Mouse (Mus musculus) right cerebral cortex, postnatal 14 days (tissue): ENCODE measurements around the gene Adgrf5.
"Not testable (repeated sequence)": the region's sequence is repeated elsewhere in the genome, so short reads cannot be mapped to it uniquely, and the experiment has no call there.

Source experiments
- DNase-seq: peaks from one replicate; pipeline ENCODE4 v3.0.0; 2022

Gene Adgrf5

GRCm38 (mm10) chr17:43359826-43360619, at the start of gene Adgrf5:
Gene Adgrf5 (plus strand): TSS chr17:43360451.
- DNase-seq = no peak

DNA sequence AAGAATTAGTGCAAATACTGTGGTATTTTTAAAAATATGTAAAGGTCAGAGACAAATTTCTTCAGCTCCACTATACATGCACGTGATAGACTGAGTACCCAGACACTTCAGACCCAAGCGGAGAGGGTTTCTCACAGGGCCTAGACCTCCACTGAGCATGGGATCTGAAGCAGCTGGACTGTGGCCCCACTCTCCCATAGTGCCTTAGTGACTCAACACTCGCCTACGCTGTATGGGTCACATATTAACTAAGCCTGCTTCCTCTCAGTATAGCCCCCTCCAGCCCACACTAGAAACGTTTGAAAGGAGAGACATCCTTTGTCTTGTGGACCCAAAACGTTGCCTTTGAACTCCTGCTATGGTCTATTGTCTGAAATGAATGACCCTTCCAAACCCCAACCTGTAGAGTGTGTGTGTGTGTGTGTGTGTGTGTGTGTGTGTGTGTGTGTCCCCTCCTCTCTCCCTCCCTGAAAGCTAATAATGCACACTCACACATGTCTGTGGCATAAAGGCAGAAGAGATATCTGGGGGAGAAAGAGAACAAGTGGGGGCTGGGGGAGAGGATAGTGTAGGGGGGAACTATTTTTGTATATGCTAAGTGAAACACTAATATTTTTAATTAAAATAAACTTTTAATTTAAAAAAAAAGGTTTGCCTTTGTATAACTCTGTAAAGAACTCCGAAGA, 34.1 kb upstream of the Adgrf5 start:
- DNase-seq = no peak

DNA sequence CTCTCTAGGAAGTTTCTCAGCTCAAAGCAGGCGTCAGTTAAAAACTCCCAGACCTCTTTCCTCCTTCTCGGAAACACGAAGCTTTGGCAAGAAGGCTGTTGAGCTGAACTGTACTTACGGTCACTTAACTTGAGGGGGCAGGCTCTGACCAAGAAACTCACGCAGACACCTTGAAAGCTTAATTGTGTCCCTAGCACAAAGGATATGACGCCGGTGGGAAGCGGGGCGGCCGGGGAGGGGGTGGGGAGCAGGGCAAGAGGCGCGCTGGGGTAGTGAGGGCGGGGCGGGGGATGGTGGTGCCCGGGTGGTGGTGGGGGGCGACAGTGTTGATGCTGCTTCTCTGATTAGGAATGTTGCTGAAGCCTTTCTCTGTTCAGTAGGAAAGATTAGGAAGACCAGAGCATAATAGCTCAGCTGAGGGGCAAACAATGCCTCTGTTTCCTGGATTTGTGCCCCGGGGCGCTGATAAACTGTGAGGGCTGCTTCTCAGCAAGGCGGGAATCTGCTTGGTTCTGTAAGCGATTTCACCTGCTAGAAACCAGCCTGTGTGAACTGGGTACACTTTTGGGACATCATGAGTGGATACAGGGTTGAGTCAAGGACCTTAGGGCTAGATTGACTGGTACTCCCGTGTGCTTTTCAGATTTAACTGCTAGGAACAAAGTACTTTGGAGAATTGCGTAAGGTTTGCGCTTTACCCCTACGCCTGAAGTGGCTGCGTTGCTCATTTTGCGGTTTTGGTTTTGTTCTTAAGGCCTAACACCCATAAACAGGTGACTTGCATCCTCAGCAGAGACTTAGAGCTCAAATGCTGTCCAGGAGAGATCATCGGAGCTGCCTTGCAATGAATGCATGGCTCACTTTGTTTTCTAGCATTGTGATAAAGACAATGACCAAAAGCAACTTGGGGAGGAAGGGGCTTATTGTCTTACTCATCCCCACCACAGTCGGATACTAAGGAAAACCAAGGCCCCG, 33.2 kb upstream of the Adgrf5 start:
- no peak for DNase-seq

DNA sequence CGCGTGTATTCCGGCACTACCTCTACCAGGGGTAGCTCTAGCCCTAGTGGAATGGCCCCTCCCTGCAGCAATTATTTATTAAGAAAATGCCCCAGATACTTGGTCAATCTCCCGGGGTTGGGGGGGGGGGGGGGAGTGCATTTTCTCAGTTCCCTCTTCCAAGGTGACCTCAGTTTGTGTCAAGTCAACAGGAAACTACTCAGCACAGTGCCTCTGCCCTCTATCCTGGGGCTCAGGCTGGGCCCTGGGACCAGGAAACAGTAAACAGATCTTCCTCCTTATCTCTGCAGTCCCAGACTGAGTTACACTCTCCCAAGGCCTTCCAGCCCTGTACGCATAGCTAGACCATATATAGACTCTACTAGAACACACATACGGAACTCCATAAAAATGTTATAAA, 32.4 kb upstream of the Adgrf5 start:
- DNase-seq = no peak

GRCm38 (mm10) chr17:43329216-43329615, 31.0 kb upstream of the Adgrf5 start:
- no peak for DNase-seq

DNA sequence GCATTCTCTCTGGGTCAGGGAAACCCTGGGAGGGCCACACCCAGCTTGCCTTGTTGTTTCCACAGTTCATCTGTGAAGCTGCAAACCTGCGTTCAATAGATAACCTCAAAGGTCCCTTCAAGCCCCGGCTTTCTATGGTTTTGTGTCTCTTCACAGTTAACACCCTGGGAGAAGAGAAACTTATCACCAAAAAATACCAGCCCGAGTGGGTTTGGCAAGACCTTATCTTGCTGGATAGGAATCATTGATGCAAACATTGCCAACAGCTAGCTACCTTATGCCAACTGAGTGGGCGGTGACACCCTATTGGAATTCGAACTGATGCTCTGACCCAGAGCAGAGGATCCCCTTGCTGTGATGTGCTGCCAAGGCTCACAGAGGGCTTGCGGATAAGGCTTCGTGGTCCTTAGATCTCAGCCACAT, 30.5 kb upstream of the Adgrf5 start:
- no peak for DNase-seq

GRCm38 (mm10) chr17:43332686-43333085, 27.6 kb upstream of the Adgrf5 start:
- no peak for DNase-seq

DNA sequence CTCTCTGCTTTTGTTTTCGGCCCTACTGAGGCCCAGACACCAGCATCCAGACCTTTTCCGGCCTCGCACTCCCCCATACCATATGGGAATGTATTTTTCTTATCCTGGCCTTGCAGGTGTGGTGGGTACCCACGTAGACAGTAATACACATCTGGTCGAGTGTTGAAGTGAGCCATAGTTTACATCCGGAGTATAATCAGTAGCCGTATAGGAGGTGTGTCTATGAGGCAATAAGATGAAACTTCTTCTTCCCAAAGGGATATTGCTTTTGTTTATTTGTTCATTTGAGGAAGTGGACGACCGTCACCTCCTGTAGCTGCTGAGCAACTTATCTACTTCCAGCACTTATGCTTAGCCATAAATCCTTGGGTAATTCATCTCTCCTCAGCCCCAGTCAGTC, 26.2 kb upstream of the Adgrf5 start:
- DNase-seq = no peak

DNA sequence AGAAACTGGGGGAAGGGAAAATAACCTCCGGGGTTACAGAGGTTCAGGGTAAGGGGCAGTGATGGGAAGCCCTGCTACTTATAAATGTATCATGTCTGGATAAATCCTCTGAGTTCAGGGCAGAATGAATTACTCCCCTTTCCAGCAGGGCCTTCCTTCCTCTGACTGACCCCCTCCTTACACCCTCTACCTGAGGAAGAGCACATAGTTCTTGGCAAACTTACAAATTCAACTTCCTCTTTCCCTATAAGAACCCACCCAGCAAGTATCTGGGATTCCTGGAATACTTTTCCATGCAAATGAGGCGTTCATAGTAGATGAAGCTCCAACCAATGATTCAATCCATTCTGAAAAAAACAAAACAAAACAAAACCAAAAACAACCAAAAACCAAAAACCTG, 22.6 kb upstream of the Adgrf5 start:
- no peak for DNase-seq

DNA sequence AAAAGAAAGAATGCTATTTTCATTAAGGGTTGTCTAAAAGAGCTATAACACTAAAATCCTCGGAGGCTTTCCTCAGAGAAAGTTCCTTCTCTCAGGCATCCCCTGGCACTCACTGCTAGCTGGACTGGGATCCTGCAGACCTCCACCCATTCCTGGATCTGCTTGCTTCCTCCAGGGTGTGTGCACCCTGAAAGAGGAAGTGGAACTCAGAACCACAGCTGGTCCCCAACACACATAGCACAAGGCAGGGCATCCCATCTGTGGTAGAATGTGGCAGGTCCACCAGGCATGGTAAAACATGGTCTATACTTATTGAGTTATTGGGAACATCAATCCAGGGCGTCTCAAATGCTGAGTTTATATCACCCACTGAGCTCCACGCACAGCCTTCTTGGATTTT, 22.0 kb upstream of the Adgrf5 start:
- no peak for DNase-seq

DNA sequence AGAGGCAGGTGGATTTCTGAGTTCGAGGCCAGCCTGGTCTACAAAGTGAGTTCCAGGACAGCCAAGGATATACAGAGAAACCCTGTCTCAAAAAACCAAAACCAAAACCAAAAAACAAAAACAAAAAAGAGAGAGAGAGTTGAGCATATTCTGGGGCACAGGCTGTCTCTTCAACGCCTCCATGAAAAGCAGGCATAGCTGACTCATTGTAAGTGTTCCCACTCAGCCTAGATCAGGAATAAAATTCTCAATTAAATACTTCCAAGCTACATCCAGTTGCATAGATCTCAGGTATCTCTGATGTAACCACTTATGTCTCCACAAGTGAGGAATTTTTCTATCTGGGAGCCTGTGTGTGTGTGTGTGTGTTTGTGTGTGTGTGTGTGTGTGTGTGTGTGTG, 13.8 kb upstream of the Adgrf5 start:
- not testable (repeated sequence) for DNase-seq

DNA sequence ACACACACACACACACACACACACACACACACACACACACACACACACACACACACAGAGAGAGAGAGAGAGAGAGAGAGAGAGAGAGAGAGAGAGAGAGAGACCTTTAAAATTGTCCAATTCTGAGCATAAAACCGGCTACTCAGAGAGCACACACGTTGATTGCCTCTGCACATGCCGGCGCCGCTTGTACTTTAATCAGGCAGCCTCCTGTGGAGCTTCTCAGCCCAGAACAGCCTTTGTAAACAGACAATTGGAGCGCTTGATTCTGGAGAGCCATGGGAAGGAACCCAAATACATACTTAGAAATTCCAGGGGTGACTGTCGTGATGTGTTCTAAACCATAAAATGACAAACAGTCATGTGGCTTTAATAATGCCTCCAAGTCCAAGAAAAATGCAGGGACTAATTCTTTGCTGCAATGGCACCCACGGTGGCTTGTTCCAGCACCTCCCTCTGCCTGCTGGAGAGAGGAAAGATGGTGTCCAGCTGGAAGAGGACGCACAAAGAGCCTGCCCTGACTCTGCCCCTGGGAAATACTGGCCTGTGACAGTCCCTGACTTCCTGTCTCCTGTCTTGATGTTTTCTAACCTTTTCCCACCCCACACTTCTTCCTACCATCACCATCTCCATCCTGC, 2.2 kb upstream of the Adgrf5 start:
- no peak for DNase-seq

- DNase-seq = no peak
Observed at GRCm38 (mm10) chr17:43361021-43361420, 770 bp downstream of the Adgrf5 start.

- no peak for DNase-seq
Observed at GRCm38 (mm10) chr17:43362362-43362761, 2.1 kb downstream of the Adgrf5 start.

DNA sequence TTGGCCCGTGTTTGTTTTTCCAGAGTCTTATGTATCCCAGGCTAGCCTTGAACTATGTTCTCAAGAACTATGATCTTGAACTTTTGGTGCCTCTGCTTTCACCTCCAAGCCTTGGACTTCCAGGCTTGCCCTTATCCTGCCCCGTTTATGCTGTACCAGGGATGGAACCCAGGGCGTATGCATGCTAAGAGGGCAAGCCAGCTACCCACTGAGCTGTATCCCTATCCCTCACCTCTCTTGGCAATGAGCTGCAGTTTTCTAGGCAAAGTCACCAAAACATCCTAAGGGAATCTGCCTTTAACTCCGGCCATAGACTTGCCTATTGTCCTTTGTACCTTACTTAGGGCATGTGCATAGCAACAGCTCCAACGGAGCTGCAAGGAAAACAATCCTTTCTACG, 2.6 kb downstream of the Adgrf5 start:
- no peak for DNase-seq

- no peak for DNase-seq
Observed at GRCm38 (mm10) chr17:43363921-43364320, 3.7 kb downstream of the Adgrf5 start.

DNA sequence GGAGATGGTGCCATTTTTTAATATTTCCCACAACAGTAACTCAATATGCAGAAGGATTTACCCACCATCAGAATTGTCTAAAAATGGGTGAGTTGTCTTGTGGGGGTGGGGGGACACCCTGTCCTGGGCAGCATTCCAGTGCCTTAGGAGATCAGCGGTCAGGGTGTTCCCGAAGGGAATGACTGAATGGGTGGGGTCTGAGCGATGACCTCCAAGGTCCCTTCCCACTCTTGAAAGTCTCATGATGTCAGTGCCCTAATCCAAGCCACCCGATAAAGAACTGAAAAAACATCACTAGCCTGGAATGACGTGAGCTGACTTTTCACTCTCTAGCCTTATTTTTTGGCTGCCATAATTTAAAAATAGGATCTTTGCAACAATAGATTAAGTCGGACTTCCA, 5.0 kb downstream of the Adgrf5 start:
- DNase-seq = no peak

DNA sequence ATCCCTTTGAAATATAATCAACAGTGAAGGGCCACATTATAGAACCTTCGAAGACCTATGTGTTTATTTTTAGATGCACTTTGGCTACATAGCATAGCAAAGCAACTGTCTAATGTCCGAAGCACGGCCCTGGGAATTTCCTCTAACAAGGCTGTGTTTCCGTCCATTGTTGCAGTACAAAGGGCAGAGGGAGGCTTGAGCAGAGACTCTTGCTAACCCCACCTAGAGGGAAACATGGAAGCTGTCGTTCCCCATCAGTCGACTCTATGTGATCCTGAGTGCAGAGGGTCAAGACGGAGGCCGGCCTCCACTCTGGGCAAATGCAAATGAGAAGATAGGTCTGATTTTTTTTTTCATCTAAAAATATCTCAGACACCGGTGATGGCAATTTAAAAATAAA, 6.2 kb downstream of the Adgrf5 start:
- DNase-seq = no peak

- no peak for DNase-seq
Observed at GRCm38 (mm10) chr17:43368171-43368576, 7.9 kb downstream of the Adgrf5 start.

DNA sequence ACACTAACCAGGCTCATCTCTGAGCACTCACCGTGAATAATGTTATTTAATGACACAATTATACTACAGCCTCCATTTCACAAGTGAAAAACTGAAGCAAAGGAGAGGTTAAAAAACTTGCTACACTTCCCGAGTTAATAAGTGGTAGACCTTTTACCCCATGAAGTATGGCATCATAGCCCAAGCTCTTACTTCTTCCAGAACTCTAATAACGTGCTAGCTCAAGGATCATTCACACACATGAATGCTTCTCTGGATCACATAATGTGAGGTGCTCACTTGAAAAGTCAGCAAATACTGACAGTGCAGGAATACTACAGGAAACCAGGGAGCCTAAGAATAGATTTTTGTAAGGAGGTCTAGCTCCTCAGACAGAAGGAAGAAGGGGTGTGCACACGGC, 12.4 kb downstream of the Adgrf5 start:
- DNase-seq = no peak

DNA sequence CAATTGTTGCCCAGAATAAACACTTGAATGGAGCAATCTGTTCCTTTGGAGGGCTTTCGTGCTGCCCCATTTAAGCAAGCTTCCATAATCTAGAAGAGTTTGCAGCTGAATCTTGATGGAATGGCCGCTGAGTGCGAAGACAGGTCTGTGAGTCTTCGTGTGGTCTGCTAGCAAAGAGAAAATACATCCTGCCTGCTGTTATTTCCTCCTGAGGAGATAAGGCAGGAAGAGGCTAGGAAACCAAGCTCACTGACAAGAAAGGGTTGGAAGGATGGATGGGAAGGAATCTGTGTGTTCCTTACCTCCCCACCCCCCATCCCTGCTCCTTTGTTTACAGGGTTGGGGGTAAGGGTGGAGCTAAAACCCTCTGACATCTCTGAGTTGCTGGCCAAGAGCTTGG, 13.8 kb downstream of the Adgrf5 start:
- no peak for DNase-seq

GRCm38 (mm10) chr17:43376527-43376926, 16.3 kb downstream of the Adgrf5 start:
- no peak for DNase-seq

- no peak for DNase-seq
Observed at GRCm38 (mm10) chr17:43378703-43379102, 18.5 kb downstream of the Adgrf5 start.
